Mouse (Mus musculus) ES-CJ7 (cell line): ENCODE data around the gene Rbms3.

ENCODE experiments used
- DNase-seq: peaks from one replicate; pipeline ENCODE4 v3.0.0; 2011; ENCODE audit warnings: low read depth, low spot score

Rbms3 gene

DNA sequence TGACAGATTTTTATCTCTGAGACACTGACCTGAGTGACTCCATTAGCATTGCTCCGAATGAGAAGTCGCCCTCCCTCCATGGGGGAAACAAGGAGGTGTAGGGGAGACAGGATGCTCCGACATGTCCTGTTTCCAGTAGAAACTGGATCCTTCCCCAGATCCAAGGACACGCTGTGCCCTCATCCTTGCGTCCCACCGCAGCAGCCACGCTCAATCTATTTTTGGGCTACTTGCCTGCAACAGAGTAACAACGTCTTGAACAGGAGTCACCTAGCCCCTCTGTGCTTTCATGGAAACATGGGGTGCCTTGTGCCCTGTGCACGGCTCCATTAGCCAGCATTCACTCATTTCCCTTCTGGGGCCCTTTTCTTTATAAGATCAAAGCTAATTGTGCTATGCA lies at the start of gene Rbms3:
TSS of gene Rbms3 (minus strand) at position 143 of the 400 bp plus-strand sequence.
- DNase-seq: no peak

DNA sequence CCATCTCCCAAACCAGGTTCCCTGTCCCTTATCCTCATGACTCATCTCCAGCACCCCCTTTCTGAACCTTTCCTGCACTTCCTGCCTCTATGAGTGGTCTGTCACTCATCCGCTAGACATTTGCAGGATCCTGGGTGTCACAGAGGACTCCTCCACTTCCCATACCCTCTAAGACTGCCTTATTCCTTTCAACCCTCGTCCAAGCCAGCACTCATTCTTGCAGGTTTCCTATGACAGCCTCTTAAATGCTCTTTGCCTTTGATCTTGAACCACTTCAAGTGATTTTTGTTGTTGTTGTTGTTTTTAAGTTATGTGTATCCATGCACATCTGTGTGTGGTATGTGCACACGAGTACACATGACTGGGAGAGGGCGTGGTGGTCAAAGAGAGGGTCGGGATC lies 43.6 kb upstream of the Rbms3 start:
- DNase-seq: no peak

DNA sequence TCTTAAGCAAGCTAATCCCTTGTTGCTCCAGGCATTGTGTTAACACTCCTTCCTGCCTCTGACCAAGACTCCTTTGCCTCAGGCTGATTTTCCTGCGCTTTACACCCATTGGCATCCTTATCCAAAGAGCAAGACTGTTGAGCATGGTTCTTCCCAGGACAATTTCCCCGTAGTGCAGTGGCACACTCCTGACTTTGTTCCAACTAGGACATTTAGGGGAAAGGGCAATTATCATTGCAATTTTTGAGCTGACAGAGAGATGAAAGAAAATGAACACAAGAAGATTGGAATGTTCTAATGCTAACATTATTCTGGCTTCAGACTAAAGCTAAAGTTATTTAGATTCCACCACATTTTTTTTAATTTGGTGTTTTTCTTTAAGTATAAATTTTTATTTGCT lies 24.9 kb upstream of the Rbms3 start:
- no peak for DNase-seq

DNA sequence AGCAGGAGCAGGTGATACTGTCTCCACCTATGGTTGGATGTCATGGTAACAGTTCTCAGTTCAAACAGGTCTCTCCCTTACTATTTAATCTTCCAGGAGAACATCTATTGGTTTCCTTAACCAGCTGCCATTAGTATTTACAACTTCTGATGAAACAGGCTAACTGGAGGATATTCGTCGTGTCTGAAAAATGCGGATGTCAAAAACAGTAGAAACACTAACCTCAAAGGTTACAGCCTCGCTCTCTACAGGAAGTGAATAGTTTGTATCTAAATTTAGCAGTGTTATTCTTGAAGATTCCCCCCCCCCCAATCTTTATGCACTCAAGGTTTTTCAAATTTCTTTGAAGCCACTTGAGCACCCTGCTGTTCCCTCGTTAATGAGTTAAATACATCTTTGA lies 23.9 kb upstream of the Rbms3 start:
- no peak for DNase-seq

DNA sequence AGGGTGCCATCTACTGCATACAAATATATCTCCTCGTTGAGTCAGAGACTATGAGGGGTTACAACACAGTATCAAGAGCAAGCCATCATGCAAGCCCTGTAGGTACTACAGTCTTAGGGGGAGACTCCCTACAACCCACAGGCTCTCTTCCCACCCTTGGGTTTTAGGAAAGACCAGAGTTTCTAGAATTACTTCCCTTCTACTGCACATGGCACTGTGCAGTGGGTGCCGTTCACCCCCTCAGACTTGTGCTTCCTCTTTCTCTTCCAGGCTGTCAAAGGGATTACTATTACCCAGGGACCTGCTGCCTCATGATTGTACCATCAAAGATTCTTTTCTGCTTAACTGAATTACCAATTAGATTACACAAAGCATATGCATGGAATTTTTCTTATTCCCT lies 16.4 kb upstream of the Rbms3 start:
- DNase-seq: no peak

DNA sequence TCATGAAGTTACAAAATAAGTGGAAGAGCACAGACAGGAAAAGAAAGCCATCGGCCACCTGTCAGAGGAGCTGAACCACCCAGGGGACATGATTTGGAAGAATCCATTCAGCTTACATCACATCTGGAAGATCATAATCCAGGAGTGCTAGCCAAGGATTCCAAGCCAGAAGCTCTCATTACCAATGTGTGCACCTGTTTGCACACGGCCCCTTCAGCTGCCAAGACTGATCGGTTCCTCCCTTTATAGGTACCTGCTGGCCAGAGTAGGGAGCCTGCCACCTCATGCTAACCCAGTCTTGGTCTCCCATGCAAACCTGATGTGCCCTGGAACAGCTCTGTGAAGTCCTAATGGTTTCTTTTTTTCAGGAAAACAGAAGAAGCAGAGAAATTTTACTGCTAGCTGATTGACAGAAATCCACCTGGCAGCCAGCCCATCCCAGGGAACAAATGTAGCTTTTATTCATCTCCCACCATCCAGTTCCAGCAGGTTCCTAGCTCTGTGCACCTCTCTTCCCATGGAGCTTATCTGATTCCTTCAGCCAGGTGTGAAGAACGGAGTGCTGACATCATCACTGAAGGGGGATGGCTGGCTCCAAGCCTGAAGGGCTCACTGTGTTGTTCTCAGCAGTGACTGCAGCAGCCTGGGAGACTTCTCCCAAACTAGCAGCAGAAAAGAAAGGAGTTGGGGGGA lies 11.5 kb upstream of the Rbms3 start:
- no peak for DNase-seq

DNA sequence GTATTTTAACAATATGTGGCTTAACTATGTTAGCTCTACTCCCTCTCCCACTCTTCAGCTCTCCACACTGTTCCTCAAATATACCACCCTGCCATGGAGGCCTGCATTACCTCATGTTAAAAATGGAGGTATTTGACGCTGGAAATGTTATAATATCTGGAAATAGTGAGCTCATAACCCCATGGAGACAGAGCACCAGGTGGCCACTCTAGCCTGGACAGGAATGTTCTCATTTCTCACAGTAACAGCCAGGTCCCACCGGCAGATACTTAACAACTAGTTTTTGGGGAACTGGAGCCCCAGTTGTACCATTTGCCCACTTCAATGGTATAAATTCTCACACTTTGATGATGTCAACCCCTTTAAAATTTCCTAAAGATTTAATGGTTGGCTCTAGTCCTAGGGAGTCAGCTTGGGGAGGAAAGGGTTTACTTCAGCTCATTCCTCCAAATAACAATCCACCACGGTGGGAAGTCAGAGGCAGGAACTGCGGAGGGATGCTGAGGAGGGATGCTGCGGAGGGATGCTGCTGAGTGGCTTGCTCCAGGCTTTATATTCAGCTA lies 9.0 kb upstream of the Rbms3 start:
- no peak for DNase-seq

DNA sequence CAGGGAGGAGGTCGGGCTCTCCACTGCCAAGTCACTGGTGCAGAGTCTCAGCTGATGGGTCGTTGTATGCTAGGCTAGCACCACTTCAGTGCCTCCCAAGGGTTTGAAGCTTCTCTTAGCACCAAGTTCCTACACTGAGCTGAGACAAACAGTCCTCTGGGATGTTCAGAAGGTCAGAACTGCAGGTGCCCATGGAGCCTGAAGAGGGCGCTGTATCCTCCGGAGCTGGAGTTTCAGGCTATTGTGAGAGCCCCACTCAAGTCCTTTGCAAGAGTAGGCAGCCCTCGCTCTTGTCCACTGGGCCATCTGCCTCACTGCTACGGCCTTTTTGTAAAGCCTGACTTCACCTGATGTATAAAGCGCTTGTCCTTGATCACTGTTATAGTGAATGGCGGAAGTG lies 6.8 kb upstream of the Rbms3 start:
- DNase-seq: peak; percentile 4

DNA sequence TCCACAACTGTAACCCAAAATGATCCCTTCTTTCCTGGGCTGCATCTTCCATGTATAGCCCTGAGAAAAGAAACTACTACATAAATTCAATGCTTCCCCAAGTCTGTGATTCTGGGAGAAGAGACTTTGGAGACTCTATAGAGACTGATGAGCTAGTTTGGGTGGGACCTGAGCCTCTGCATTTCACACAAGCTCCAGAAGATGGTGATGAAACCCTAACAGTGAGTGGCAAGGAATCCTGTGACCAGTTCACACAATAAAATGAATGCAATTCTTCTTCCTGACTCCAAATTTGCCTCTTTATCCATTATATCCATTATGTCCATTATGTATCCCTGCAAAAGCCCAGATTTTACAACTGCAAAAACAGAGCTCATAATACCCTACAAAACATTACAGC lies 2.5 kb downstream of the Rbms3 start:
- DNase-seq: no peak

DNA sequence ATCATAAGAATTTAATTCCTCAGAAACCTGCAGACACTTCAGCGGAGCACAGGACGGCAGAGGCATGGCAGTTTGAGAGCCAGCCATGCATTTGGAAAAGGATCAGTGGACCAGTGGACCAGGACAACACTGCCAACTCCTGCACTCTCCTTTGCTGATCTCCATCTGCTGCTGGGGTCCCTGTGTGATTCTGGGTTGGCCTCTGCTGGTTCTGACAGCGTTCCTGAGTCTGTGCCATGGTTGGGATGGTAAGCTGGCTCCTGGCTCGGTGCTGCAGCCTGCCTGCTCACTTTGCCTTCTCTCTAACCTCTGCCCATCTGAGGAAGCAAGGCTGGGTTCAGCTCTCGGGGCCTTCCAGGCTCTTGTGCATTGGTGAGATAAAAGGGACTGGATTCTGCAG lies 28.9 kb downstream of the Rbms3 start:
- no peak for DNase-seq

DNA sequence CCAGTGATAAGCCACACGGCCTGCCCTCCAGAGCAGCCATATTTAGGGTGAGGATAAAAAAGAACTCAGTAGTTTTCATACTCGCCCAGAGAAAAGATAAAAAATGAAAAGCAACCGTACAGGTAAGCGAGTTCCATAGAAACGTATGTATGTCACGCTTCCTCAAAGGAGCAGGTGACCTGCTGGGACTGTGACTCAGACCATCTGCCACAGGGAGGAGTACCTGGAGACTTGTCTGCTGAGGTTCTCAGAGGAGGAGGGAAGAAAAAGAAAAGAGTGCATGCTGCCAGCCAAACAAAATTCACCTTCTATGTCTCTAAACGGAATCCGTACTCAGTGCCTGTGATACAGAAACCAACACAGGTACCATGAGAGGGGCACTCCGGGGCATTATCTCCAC lies 30.4 kb downstream of the Rbms3 start:
- no peak for DNase-seq

DNA sequence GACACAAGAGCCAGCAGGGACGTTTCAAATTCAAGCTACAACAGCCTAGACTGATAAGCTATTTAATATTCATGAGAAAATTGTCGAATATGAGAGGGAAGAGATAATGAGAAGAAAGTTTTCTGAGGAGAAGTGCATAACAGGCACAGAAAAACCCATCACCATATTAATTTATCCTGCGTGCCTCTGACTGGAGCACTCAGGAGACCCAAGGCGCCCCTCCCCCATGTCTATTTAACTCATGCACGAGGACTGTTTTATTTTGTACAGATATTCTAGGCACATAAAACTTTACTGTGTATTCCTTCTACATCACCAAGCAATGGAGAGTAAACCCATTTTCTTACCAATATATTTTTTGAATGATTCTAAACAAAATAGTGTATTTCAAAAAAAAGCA lies 33.6 kb downstream of the Rbms3 start:
- DNase-seq: no peak

DNA sequence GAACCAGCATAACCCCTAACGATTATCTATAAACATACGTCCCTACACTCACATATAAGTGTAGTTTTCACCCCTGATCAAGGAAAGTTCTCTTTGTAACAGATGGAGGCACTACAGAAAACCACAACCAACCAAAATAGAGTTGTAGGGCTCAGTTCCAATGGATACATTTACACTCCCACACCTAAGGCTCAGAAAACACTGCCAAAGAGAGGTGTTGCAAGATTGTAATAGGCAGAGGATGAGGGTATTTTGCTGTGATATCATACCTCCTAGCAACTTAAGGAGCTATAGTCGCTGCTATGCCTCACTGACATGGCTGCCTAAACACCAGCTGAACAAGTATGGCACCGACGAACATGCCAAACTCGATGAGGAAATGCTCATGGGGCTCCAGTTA lies 44.4 kb downstream of the Rbms3 start:
- no peak for DNase-seq

DNA sequence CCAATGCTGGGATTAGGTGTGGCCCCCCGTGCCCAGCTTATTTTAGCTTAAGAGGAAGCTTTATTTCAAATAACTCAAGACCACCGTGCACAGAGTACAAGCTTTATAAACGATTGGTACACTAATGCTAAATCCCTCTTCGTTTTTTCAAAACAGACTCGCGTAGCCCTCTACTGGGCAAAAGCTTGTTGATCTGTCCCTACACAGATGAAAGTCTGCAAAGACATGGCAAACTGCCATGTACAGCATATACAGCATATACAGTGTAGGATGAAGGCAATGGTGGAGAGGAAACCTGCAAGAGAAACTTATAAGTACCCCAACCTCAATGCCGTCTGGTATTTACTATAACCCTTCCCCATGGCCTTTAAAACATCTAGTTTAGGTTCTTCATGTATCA lies 46.1 kb downstream of the Rbms3 start:
- DNase-seq: peak; percentile 9

DNA sequence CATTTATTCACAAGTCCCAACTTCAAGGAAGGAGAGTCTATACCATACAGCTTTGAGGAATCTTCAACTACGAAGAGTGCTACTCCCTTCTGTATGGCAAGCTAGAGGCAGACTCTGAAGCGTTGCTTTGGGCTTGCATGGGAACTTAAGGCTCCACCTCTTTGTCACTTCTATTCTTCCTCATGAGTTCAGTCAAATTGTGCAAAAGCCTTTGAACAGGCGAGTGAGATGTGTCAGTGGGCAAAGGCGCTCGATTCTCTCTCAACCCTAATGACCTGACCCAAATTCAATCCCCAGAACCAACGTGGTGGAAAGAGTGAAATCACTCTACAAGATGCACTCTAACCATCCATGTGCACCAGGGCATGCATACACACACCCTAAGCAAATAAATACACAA lies 47.1 kb downstream of the Rbms3 start:
- DNase-seq: no peak

DNA sequence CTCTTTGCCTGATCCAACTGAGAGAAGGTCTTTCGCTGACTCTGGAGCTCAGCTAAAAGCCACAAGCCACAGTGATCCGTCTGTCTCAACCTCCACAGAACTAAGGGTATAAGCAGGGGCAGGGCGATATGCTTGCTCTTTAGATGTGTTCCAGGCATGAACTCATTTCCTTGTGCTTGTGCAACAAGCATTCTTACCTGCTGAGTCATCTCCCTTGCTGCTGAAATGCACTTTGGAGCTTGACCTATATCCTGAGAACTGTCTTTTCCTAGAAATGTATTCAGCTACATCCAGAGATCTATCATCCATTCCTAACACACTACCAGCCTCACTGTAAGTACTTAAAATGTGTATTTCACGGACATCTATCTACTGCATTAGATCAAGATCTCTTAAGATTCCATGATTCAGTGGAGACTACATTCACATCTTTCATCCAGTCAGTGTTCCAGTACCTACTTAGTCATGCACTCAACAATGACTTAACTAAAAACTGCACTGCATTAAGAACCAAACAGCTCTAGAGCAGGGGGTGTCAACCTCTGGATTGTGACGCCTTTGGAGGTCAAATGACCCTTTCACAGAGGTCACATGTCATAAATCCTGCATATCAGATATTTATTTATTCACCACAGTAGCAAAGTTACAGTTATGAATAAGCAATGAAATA lies 58.4 kb downstream of the Rbms3 start:
- no peak for DNase-seq

DNA sequence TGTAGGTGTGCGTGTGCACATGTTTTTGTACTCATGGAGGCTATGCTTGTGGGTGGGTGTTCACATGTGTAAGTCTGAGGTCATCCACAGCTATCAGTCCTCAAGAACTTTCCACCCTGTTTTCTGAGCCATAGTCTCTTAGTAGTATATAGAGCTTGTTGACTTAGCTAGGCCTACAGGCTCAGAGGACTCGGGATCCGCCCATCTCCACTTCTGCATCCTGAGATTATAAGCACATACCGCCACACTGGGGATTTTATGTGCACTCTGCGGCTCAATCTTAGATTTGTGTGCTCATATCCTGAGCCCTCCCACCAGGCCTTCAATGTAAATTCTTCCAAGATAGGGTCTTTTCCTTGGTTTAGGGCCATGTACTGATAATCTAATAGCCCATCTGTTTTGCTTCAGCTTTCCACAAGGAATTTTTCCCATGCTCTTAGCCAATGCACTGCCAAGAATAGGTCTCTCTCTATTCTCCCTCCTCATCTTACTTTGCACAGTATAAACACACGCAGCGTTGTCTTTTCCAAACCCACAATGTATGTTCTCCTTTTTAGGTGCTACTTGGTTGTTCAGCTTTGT lies 59.4 kb downstream of the Rbms3 start:
- no peak for DNase-seq

DNA sequence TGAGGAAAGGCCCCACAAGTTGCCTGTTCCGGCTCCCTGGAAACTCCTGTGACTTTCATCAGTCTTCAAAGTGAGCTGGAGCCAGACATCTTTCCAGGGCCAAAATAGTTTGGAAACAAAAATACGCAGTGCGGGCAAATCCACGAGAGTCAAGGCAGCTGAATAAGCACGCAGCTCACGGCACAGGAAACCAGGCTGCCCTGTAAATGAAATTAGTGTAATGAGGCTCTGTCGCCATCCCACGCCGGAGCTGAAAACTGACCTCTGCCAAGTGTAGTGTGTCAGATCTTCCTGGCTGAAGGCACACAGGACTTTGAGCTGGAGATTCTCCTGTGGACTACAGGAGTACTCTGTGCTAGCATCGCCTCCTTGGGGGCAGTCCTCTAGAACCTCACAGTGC lies 63.4 kb downstream of the Rbms3 start:
- DNase-seq: no peak

DNA sequence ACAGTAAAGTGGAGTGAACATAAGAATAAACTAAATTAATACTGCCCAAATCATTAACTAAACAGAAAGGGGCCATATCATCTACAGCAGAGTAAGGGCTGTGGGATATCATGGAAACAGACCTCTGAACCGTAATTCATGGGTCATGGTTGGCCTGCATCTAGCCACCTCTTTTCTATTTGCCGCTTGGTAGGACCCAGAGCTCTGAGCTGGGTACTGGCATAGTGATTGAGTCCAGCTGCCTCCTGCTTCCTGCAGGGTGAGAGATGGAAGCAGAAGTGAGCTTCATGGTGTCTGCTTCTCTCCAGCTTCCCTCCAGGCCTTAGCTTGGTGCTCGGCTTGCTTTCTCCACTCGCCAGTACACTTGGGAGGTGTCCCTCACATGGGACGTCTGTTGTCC lies 71.2 kb downstream of the Rbms3 start:
- DNase-seq: no peak

DNA sequence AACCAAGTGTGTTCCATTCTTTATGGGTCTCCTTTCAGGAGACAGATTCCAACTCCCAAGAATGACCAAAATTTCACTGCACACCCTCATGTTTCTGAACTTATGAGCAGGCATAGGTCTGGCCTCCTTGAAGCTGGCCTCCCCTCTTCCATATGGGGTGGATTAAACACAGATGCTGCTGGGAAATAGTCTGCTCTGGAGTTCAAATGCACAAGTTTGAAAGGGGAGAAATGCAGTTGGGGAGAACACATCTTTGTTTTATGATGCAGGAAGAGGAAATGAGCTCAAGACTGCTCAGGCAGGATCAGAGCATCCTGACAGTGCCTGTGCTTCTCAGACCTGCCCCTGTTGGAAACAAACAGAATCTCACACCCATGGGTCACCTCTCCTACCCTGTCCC lies 75.4 kb downstream of the Rbms3 start:
- no peak for DNase-seq

DNA sequence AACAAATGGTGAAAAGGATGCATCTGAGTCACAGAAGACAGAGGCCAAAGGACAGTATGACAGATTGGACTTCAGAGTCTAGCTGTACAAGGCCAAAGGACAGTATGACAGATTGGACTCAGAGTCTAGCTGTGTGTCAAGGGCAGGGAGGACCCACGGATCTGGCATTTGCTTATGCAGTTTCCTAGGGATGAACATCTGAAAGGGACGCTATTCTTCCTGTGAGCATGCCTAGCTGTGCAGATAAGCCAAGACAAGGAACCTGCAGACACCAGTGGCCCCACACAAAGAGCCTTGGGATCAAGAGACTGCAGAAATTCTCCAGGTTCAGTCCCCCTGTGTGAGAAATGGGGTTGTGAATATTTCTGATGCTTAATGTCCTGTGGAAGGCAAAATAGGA lies 100.4 kb downstream of the Rbms3 start:
- DNase-seq: no peak

DNA sequence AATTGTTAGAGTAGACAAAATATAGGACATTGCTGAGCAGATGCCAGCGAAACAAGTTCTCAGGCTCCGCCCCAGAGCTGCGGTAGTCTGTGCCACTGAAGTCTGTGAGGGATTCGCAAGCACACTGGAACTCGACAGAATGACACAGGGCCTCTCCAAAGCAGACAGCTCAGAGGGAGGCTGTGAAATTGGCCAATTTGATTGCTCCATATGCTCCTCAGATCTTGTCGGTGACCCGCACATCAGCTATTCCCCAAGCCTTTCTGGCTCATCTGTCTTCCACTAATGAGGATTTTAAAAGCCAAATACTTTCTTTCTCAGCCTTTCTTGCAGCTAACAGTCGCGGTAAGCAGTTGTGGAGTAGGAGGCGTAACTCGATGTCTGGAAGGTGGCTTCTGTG lies 120.8 kb downstream of the Rbms3 start:
- no peak for DNase-seq

DNA sequence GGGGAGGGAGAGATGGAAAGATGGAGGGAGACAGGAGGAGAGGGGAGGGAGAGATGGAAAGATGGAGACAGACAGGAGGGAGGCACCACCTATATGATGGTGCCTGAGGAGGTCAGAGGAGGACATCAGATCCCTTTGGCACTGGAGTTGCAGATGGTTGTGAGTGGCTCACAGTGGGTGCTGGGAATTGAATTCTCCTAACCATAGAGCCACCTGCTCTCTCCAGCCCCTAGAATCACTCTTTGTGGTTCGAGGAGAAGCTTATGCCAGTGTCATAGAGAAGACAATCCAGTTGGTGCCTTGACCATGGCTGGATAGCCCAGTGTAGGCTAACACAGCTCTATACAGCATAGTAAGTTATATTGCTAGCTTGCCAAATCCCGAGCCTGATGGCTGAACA lies 137.8 kb downstream of the Rbms3 start:
- no peak for DNase-seq
